Mouse (Mus musculus) myocyte (in vitro differentiated cells): ENCODE data around the gene Pml. TPM values are rescaled to one million over a fixed set of nuclear protein-coding genes. Genes with fewer than 3 reads are reported as not detected.
"Not testable (repeated sequence)": the region's sequence is repeated elsewhere in the genome, so short reads cannot be mapped to it uniquely, and the experiment has no call there.

ENCODE experiments used
- H3K27me3 ChIP-seq: one replicate; pipeline ENCODE4 v1.6.1; 2011; ENCODE audit not compliant: control insufficient read depth, insufficient read depth, insufficient read length
- H3K36me3 ChIP-seq: one replicate; pipeline ENCODE4 v1.6.1; 2011; ENCODE audit not compliant: control insufficient read depth, insufficient read depth
- H3K4me2 ChIP-seq: one replicate; pipeline ENCODE4 v1.6.1; 2011; ENCODE audit warnings: low read depth, control low read depth
- H3K4me3 ChIP-seq: one replicate; pipeline ENCODE4 v1.5.1; 2011; ENCODE audit warnings: mild to moderate bottlenecking, control low read depth, moderate library complexity
- H3K79me2 ChIP-seq: one replicate; pipeline ENCODE4 v1.6.1; 2011; ENCODE audit not compliant: control insufficient read depth, insufficient read depth
- H3ac ChIP-seq: one replicate; pipeline ENCODE4 v1.6.1; 2011; ENCODE audit not compliant: control insufficient read depth, insufficient read length
- CEBPB ChIP-seq: IDR thresholded peaks from 2 replicates; pipeline ENCODE4 v1.6.1; 2011; ENCODE audit warnings: mild to moderate bottlenecking, moderate library complexity; ENCODE audit not compliant: poor library complexity, insufficient read depth, severe bottlenecking
- E2F4 ChIP-seq: IDR thresholded peaks from one replicate; pipeline ENCODE4 v1.6.1; 2011; ENCODE audit warnings: mild to moderate bottlenecking, control low read depth, moderate library complexity; ENCODE audit not compliant: insufficient read depth
- MAX ChIP-seq: IDR thresholded peaks from one replicate; pipeline ENCODE4 v1.6.1; 2011; ENCODE audit warnings: low read depth, mild to moderate bottlenecking, control low read depth
- MYOD1 ChIP-seq, 3 experiments: IDR thresholded peaks; one replicate each; pipeline ENCODE4 v1.6.1; 2011; ENCODE audit warnings: control low read depth in 2 of 3, low read depth in 2 of 3, mild to moderate bottlenecking in 2 of 3, moderate library complexity in 1 of 3; ENCODE audit not compliant: insufficient read length in 2 of 3, control insufficient read depth in 1 of 3
- MYOG ChIP-seq, 3 experiments: IDR thresholded peaks; one replicate each; pipeline ENCODE4 v1.6.1; 2011; ENCODE audit warnings: control low read depth in 2 of 3, low read depth in 2 of 3, mild to moderate bottlenecking in 2 of 3; ENCODE audit not compliant: insufficient read length in 2 of 3, control insufficient read depth in 1 of 3, insufficient read depth in 1 of 3
- POLR2A ChIP-seq: IDR thresholded peaks from one replicate; pipeline ENCODE4 v1.6.1; 2011; ENCODE audit warnings: low read depth, mild to moderate bottlenecking, control low read depth, moderate library complexity; ENCODE audit not compliant: insufficient read length
- POLR2AphosphoS2 ChIP-seq: IDR thresholded peaks from one replicate; pipeline ENCODE4 v1.6.1; 2011; ENCODE audit warnings: low read depth, control low read depth; ENCODE audit not compliant: insufficient read length
- REST ChIP-seq: IDR thresholded peaks from one replicate; pipeline ENCODE4 v1.6.1; 2011; ENCODE audit warnings: mild to moderate bottlenecking, control low read depth, moderate library complexity; ENCODE audit not compliant: insufficient read depth, insufficient read length
- SRF ChIP-seq: IDR thresholded peaks from one replicate; pipeline ENCODE4 v1.6.1; 2011; ENCODE audit warnings: low read depth; ENCODE audit not compliant: control insufficient read depth, insufficient read length
- TCF12 ChIP-seq: IDR thresholded peaks from one replicate; pipeline ENCODE4 v1.6.1; 2011; ENCODE audit warnings: mild to moderate bottlenecking, control low read depth; ENCODE audit not compliant: poor library complexity, insufficient read depth, severe bottlenecking
- TCF3 ChIP-seq: IDR thresholded peaks from one replicate; pipeline ENCODE4 v1.6.1; 2011; ENCODE audit warnings: low read depth, control low read depth; ENCODE audit not compliant: insufficient read length
- USF1 ChIP-seq: IDR thresholded peaks from one replicate; pipeline ENCODE4 v1.6.1; 2011; ENCODE audit warnings: low read depth, mild to moderate bottlenecking, control low read depth, moderate library complexity
- polyA plus RNA-seq: library from polyadenylated mRNA; unstranded; fragments of >200 nt; fragmentation: generic; extraction: Trizol; gene quantifications from one replicate; pipeline ENCODE4 v1.2.1, GENCODE M21; 2012; ENCODE audit warnings: missing spikeins

Pml gene
- polyA plus RNA-seq, 1 experiment = 15.5 TPM

DNA sequence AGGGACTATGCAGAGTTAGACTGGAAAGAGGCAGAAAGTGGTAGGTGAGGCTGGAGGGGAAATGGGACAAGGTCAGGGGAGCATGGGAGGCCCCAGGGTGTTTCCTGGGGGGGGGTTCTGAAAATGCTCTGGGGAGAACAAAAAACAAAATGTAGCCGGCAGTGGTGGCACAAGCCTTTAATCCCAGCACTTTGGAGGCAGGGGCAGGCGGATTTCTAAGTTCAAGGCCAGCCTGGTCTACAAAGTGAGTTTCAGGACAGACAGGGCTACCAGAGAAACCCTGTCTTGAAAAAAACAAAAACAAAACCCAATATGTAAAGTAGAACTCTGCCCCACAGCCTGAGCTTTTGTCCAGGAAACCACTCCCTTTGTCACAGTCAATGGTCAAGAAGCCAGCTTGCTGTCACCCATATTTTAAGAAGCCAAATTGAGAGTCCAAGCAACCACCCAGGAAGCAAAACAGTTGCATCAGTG, 22.5 kb upstream of the Pml start:
- no peak overlapping the region for H3K4me2 ChIP-seq
- no peaks in the 10 kb centered on the region for H3K27me3 ChIP-seq
- H3K4me3 ChIP-seq = no peak overlapping the region
- H3ac ChIP-seq = no peak overlapping the region
- no peak for TF ChIP-seq E2F4
- H3K79me2 ChIP-seq = no peaks in the 10 kb centered on the region
- no peaks in the 10 kb centered on the region for H3K36me3 ChIP-seq

DNA sequence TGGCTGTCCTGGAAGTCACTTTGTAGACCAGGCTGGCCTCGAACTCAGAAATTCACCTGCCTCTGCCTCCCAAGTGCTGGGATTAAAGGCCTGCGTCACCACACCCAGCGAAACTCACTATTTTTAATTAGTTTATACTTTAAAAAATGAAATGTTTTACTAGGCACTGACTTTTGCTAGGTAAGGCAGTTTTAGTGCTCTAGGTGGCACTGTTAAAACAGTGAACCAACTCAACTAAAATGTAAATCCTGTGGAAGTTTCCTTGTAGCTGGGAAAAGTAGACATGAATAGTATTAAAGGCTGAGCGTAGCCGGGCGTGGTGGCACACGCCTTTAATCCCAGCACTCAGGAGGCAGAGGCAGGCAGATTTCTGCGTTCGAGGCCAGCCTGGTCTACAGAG, 22.0 kb upstream of the Pml start:
- H3K4me2 ChIP-seq, H3K4me3 ChIP-seq, H3K36me3 ChIP-seq, H3ac ChIP-seq, H3K79me2 ChIP-seq, H3K27me3 ChIP-seq: not testable (repeated sequence)

DNA sequence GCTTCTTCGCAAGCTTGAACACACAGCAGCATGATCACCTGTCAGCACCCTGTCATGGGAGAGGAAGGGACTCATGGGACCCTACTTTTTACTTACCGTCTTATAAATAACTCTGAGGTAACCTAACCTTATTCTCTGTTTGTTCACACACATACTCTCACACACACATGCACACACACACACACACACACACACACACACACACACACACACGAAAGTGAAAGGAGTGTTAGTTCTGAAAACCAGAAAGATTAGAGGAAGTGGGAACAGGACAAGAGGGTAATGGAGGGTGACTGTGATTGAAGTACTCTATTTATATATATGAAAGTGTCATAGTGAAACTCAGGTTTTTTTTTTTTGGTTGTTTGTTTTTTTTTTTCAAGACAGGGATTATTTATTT, 21.5 kb upstream of the Pml start:
- H3ac ChIP-seq = no peak overlapping the region
- no peaks in the 10 kb centered on the region for H3K79me2 ChIP-seq
- H3K4me2 ChIP-seq = no peak overlapping the region
- no peaks in the 10 kb centered on the region for H3K36me3 ChIP-seq
- TF ChIP-seq E2F4 (no peak), POLR2AphosphoS2 (no peak), POLR2A (no peak), MYOD1 (IDR thresholded peaks at IDR 0.05; ENCODE audit: control insufficient read depth in 1 of 3, insufficient read length in 2 of 3, low read depth in 2 of 3) (no peak), TCF3 (no peak), SRF (no peak), TCF12 (no peak), REST (no peak), MYOG (IDR thresholded peaks at IDR 0.05; ENCODE audit: control insufficient read depth in 1 of 3, insufficient read depth in 1 of 3, insufficient read length in 2 of 3, low read depth in 2 of 3) (no peak), MAX (no peak), USF1 (no peak), CEBPB (no peak)
- no peak overlapping the region for H3K4me3 ChIP-seq
- H3K27me3 ChIP-seq = no peaks in the 10 kb centered on the region

DNA sequence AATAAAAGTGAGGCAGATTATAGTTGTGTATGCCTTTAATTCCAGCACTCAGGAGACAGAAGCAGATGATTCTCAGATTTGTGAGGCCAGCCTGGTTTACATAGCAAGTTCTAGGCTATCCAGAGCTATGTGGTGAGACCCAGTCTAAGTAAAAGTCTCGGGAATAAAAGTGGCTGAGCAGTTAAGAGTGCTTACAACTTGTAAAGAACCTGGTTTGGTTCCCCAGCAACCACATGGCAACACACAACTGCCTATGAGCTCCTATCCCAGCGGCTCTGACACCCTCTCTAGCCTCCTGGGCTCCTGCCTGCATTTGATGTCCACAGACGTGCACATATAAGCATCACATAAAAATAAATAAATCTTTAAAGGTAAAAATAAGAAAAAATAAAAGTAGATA, 20.5 kb upstream of the Pml start:
- Histone ChIP-seq H3ac (no peak overlapping the region), H3K4me2 (no peak overlapping the region), H3K27me3 (no peaks in the 10 kb centered on the region), H3K79me2 (no peaks in the 10 kb centered on the region), H3K4me3 (no peak overlapping the region), H3K36me3 (no peaks in the 10 kb centered on the region)
- no peak for TF ChIP-seq MYOD1 (IDR thresholded peaks at IDR 0.05; ENCODE audit: control insufficient read depth in 1 of 3, insufficient read length in 2 of 3, low read depth in 2 of 3)
- TF ChIP-seq MYOG (IDR thresholded peaks at IDR 0.05; ENCODE audit: control insufficient read depth in 1 of 3, insufficient read depth in 1 of 3, insufficient read length in 2 of 3, low read depth in 2 of 3) = no peak
- no peak for TF ChIP-seq CEBPB
- TF ChIP-seq TCF3 = no peak
- no peak for TF ChIP-seq SRF
- TF ChIP-seq MAX = no peak
- no peak for TF ChIP-seq E2F4
- no peak for TF ChIP-seq POLR2AphosphoS2
- no peak for TF ChIP-seq REST
- TF ChIP-seq USF1 = no peak
- TF ChIP-seq TCF12 = no peak
- no peak for TF ChIP-seq POLR2A

DNA sequence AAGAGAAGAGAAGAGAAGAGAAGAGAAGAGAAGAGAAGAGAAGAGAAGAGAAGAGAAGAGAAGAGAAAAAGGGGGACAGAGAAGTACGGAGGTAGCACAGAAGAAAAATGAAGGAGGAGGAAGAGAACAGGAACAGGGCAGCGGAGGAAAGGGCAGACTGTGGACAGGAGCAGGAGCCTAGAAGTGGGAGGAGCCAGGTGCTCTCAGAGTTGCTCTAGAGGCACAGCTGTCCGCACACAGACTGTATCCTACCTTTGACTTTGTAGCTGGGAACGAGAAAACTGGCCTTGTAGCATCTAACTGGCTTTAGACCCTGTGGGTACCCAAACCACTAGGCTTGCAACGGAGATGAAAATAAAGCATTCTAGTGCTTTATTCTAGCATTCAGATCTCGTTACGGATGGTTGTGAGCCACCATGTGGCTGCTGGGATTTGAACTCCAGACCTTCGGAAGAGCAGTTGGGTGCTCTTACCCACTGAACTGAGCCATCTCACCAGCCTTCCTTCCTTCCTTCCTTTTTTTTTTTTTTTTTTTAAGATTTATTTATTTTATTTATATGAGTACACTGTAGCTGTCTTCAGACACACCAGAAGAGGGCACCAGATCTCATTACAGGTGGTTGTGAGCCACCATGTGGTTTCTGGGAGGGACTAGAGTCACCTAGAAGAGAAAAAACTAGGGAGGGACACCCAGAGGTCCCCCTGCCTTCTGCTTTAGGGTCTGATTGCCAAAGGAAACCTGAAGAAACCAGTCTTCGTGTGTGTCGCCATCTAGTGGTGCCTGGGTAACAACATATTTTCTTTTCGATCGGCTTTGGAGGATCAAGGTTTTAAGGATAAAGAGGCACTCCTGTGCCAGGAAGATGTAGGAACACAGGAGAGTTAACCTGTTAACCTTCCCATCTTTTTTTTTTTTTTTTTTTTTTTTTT, 19.1 kb upstream of the Pml start:
- H3K79me2 ChIP-seq = no peaks in the 10 kb centered on the region

More for the DNA sequence above, 19.1 kb upstream of the Pml start:
- Histone ChIP-seq H3K27me3 (no peaks in the 10 kb centered on the region), H3K4me3 (no peak overlapping the region), H3K36me3 (no peaks in the 10 kb centered on the region), H3K4me2 (no peak overlapping the region), H3ac (no peak overlapping the region)
- TF ChIP-seq SRF (no peak), TCF3 (no peak), E2F4 (no peak)
